Mouse (Mus musculus): Measurements from ENCODE around the gene Slc9a3r2. TPM values are rescaled to one million over a fixed set of nuclear protein-coding genes. Genes with fewer than 3 reads are reported as not detected.

Slc9a3r2 gene
- polyA plus RNA-seq, 1 experiment, result 0.04 TPM

DNA sequence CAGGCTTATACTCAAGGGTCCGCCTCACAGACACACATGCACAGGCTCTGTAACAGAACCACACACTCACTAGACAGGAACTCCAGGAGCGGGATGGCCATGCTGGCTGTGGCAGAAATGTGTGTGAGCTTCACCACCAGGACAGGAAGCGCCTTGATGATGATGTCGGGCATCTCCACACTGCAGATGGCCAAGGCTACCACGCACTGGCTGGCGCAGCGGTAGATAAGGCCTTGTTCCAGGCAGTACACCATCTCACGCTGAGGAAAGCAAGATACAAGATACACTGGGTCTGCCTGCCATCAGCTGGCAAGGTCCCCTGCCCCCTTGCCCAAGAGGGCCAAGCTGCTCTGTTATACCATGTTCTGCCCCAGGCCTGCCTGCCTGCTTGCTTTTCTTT, 41.3 kb downstream of the Slc9a3r2 start:
- Histone ChIP-seq H3K9me3 (ENCODE audit: control insufficient read depth, low read length) (no peaks in the 10 kb centered on the region), H3K4me1 (ENCODE audit: control insufficient read depth) (peaks cover 7% of the 10 kb centered on the region; the same call in 1 of the 2 replicates), H3K27me3 (ENCODE audit: control insufficient read depth) (no peaks in the 10 kb centered on the region), H3K36me3 (ENCODE audit: control insufficient read depth) (peaks cover 78% of the 10 kb centered on the region), H3K4me3 (replicated peaks) (no peak overlapping the region)
- TF ChIP-seq TAL1 (IDR thresholded peaks at IDR 0.05; ENCODE audit: low read length) (no peak), GATA1 (IDR thresholded peaks at IDR 0.05; ENCODE audit: low read length) (no peak)

DNA sequence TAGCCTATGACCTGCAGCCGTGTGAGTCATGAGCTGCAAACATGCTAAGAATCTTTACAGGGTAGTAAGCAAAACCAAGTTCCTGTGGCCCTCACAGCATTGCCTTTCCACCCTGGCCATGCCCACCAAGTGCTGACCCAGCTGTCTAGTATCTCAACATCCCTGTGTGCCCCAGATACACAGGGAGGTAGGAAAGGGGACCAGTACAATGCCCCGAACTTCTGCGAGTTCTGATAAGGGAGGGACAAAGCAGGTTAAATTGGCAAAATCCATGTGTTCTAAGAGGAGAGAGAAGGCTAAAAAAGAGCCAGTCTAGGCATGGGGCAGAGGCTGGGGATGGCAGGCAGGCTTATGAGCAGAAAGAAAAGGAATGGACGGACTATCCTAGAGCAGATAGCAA, 41.8 kb downstream of the Slc9a3r2 start:
- no peak for TF ChIP-seq GATA1 (IDR thresholded peaks at IDR 0.05; ENCODE audit: low read length)
- TF ChIP-seq TAL1 (IDR thresholded peaks at IDR 0.05; ENCODE audit: low read length), result no peak
- H3K27me3 ChIP-seq (ENCODE audit: control insufficient read depth), result no peaks in the 10 kb centered on the region
- H3K36me3 ChIP-seq (ENCODE audit: control insufficient read depth), result peaks cover 75% of the 10 kb centered on the region
- peaks cover 6% of the 10 kb centered on the region; the same call in 1 of the 2 replicates for H3K4me1 ChIP-seq (ENCODE audit: control insufficient read depth)
- no peaks in the 10 kb centered on the region for H3K9me3 ChIP-seq (ENCODE audit: control insufficient read depth, low read length)
- H3K4me3 ChIP-seq (replicated peaks), result no peak overlapping the region

DNA sequence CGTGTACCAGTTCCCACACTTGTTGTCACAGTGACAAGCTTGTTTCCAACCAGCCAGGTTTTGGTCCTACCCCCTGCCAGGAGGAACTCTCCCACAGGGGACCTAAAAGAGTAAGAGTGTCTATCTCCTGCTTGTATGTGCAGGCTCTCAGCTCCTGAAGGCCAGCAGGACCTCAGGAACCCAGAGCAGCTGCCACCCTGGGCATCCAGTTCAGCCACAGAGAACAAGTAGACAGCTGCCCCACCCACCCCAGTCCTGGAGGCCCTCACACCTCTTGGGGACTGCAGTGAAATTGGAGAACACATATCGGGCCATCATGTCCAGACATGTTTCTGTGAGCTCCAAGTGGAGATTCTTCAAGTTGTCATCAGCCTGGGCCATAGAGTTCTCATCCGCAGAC, 45.6 kb downstream of the Slc9a3r2 start:
- TF ChIP-seq TAL1 (IDR thresholded peaks at IDR 0.05; ENCODE audit: low read length), result no peak
- no peak for TF ChIP-seq GATA1 (IDR thresholded peaks at IDR 0.05; ENCODE audit: low read length)
- Histone ChIP-seq H3K36me3 (ENCODE audit: control insufficient read depth) (peaks cover 92% of the 10 kb centered on the region), H3K4me1 (ENCODE audit: control insufficient read depth) (peaks cover 2% of the 10 kb centered on the region; the same call in 1 of the 2 replicates)

DNA sequence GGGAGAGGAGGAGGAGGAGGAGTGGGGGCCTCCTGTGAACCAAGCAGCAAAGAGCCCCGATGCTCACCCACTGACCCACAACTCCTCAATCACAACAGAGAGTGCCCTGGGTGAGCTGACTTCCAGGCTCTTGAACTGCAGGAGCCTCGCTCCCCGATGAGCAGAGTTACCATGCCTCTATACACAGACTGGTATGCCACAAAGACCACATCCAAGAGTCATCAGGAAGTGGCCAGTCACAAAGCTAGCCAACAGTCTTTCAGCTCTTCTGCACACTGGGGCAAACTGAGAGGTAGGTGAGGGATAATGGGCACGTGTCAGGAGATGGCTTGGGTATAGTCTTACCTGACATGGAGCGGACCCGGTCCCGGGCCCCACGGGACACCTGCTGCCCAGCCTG, 46.2 kb downstream of the Slc9a3r2 start:
- Histone ChIP-seq H3K36me3 (ENCODE audit: control insufficient read depth) (peaks cover 96% of the 10 kb centered on the region), H3K4me1 (ENCODE audit: control insufficient read depth) (peaks cover 2% of the 10 kb centered on the region; the same call in 1 of the 2 replicates), H3K27me3 (ENCODE audit: control insufficient read depth) (no peaks in the 10 kb centered on the region), H3K9me3 (ENCODE audit: control insufficient read depth, low read length) (no peaks in the 10 kb centered on the region), H3K4me3 (replicated peaks) (no peak overlapping the region)
- TF ChIP-seq GATA1 (IDR thresholded peaks at IDR 0.05; ENCODE audit: low read length) (no peak), TAL1 (IDR thresholded peaks at IDR 0.05; ENCODE audit: low read length) (no peak)

More for the DNA sequence above, 45.6 kb downstream of the Slc9a3r2 start:
- H3K27me3 ChIP-seq (ENCODE audit: control insufficient read depth), result no peaks in the 10 kb centered on the region
- H3K9me3 ChIP-seq (ENCODE audit: control insufficient read depth, low read length), result no peaks in the 10 kb centered on the region
- no peak overlapping the region for H3K4me3 ChIP-seq (replicated peaks)

DNA sequence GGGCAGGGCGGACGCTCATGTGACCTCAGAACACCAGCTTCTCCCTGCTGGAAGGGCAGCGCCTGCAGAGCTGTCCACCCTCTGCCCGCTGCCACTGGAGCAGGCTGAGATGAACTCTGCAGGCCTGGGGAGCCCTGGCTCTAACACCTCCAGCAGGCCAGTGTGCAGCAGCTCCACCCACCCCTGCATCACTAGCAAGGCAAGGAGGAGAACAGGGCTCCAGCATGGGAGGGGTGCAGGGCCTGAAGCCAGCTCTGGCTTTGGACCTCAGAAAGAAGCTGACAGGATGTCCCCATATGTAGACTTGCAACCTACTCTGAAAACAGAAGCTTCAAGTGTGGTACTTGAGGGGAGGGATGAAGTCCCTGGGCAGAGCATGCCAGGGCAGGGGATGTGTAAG, 49.6 kb downstream of the Slc9a3r2 start:
- Histone ChIP-seq H3K4me3 (replicated peaks) (no peak overlapping the region), H3K27me3 (ENCODE audit: control insufficient read depth) (no peaks in the 10 kb centered on the region), H3K9me3 (ENCODE audit: control insufficient read depth, low read length) (no peaks in the 10 kb centered on the region), H3K36me3 (ENCODE audit: control insufficient read depth) (peaks cover 95% of the 10 kb centered on the region), H3K4me1 (ENCODE audit: control insufficient read depth) (no peaks in the 10 kb centered on the region)
- no peak for TF ChIP-seq GATA1 (IDR thresholded peaks at IDR 0.05; ENCODE audit: low read length)
- TF ChIP-seq TAL1 (IDR thresholded peaks at IDR 0.05; ENCODE audit: low read length), result no peak

DNA sequence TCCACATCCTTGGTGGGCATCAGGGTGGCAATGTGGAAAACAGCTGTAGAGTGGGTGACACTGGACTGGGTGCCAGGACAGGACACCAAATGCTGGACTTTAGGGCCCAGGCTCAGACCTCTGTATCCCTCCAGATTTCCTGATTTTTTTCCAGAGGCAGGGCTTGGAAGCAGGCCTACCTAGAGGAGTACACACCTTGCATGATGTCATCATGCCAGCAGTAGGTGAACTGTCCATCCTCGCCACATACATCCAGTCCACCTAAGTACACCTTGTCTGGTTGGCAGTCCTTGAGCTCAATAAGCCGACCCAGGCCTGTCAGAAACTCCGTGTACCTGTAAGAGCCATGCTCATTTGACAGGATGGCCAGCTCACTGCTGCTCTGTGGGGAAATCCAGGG, 52.1 kb downstream of the Slc9a3r2 start:
- H3K4me3 ChIP-seq (replicated peaks), result no peak overlapping the region
- no peaks in the 10 kb centered on the region for H3K9me3 ChIP-seq (ENCODE audit: control insufficient read depth, low read length)
- peaks cover 97% of the 10 kb centered on the region for H3K36me3 ChIP-seq (ENCODE audit: control insufficient read depth)
- H3K27me3 ChIP-seq (ENCODE audit: control insufficient read depth), result no peaks in the 10 kb centered on the region
- H3K4me1 ChIP-seq (ENCODE audit: control insufficient read depth), result no peaks in the 10 kb centered on the region
- TF ChIP-seq TAL1 (IDR thresholded peaks at IDR 0.05; ENCODE audit: low read length) (no peak), GATA1 (IDR thresholded peaks at IDR 0.05; ENCODE audit: low read length) (no peak)

DNA sequence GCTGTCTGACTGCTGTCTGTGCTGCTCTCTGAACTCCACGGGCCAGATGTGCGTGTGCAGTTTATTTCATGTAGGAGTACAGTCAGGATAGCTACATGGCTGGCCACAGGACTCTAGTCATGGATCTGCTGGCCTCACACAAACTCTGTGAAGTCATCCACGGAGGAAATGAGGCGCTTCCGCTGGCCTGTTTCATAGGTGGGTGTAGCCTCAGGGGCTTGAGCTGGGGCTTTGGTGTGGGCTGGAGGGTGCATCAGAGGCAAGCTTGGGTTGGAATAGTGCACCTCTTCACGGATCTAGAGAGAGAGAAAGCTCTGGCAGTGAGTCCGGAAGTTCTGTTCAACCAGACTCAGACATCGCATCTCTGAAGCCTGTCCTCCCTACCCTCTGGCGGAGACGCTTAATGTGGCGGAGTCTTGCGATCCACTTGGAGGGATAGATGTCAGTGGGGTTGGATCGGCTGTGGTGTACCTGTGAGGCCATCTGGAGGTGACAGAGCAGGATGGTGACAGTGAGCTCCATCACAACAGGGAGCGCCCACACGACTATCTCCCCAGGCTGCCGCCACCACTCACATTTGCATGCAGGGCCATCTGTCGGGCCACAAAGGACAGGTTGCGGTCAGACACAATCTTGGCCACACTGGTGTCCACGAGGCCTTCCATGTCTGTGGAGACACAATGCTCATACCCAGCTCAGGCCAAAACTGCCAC, 53.5 kb downstream of the Slc9a3r2 start:
- Histone ChIP-seq H3K36me3 (ENCODE audit: control insufficient read depth) (peaks cover 91% of the 10 kb centered on the region), H3K27me3 (ENCODE audit: control insufficient read depth) (no peaks in the 10 kb centered on the region), H3K4me3 (replicated peaks) (no peak overlapping the region), H3K9me3 (ENCODE audit: control insufficient read depth, low read length) (no peaks in the 10 kb centered on the region), H3K4me1 (ENCODE audit: control insufficient read depth) (no peaks in the 10 kb centered on the region)
- TF ChIP-seq TAL1 (IDR thresholded peaks at IDR 0.05; ENCODE audit: low read length), result no peak
- TF ChIP-seq GATA1 (IDR thresholded peaks at IDR 0.05; ENCODE audit: low read length), result no peak

DNA sequence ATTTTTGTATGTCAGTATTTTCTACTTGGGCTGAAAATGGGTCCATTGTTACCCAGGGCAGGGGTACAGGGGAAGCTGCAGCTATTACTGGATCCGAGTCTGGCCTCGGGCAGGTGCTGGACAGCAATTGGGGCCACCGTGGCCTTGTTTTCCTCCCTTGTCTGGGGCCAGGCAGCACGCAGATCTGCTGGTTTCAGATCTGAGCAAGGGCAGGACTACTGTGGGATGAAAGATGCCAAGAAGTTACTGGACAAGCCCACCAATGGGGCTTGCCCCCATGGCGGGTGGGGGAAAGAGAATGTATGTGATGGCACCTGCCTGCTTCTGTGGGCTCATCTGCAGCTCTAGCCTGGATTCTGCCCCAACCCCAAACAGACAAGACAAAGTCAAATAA, 54.1 kb downstream of the Slc9a3r2 start:
- Histone ChIP-seq H3K4me1 (ENCODE audit: control insufficient read depth) (no peaks in the 10 kb centered on the region), H3K27me3 (ENCODE audit: control insufficient read depth) (no peaks in the 10 kb centered on the region), H3K9me3 (ENCODE audit: control insufficient read depth, low read length) (no peaks in the 10 kb centered on the region), H3K4me3 (replicated peaks) (no peak overlapping the region), H3K36me3 (ENCODE audit: control insufficient read depth) (peaks cover 91% of the 10 kb centered on the region)
- no peak for TF ChIP-seq GATA1 (IDR thresholded peaks at IDR 0.05; ENCODE audit: low read length)
- TF ChIP-seq TAL1 (IDR thresholded peaks at IDR 0.05; ENCODE audit: low read length), result no peak

DNA sequence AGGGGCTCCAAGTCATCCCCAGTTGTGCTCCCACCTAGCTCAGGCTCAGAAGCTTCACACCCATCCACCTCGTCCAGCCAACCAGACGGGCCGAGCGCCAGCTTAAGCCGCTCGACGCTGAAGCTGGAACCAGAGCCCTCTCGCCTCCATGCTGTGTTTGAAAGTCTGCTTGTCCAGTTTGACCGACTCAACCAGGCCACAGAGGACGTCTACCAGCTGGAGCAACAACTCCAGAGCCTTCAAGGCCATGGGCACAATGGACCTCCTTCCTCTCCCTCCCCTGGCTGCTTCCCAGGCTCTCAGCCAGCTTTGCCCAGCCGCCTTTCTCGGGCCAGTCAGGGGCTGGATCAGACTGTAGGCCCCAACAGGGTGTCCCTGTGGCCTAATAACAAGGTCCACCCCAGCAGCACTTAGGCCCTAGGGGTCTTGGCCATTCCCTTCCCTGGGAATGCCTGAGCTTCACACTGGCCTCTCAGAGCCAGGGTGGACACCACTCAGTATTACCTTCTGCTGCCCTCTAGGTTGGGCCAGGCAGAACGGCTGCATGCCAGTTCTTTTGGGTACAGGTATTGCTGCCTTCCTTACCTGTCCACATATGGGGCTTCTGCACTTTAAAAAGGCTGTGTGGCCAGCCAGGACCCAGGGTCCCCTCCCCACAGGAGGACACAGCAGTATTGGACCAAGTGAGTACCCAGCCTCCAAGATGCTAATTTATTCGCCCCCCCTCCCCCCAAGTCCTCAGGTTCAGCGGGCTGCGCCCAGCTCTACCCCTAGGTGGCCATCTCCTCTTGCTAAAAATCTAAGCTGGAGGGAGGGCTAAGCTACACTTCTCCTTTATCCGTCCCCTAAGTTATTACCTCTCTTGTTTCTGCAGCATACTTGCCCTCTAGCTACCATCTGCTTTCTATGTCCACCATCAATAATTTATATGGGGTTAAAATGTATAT, 54.7 kb downstream of the Slc9a3r2 start:
- H3K9me3 ChIP-seq (ENCODE audit: control insufficient read depth, low read length), result no peaks in the 10 kb centered on the region
- no peaks in the 10 kb centered on the region for H3K27me3 ChIP-seq (ENCODE audit: control insufficient read depth)
- H3K36me3 ChIP-seq (ENCODE audit: control insufficient read depth), result peaks cover 90% of the 10 kb centered on the region
- H3K4me1 ChIP-seq (ENCODE audit: control insufficient read depth), result no peaks in the 10 kb centered on the region
- H3K4me3 ChIP-seq (replicated peaks), result no peak overlapping the region
- TF ChIP-seq GATA1 (IDR thresholded peaks at IDR 0.05; ENCODE audit: low read length) (no peak), TAL1 (IDR thresholded peaks at IDR 0.05; ENCODE audit: low read length) (no peak)
